Mouse (Mus musculus) forebrain, embryonic 14.5 days (tissue): ENCODE data around the gene Cacna2d3. TPM values are rescaled to one million over a fixed set of nuclear protein-coding genes. Genes with fewer than 3 reads are reported as not detected.

Source experiments
- ATAC-seq: fragments of 200-750 bp; cut with Nextera tagmentation; 2 replicates; pipeline ENCODE4 v1.8.0; 2017; ENCODE audit warnings: mild to moderate bottlenecking, moderate library complexity
- DNase-seq: peaks from one replicate; pipeline ENCODE4 v3.0.0-alpha.2; 2015; ENCODE audit warnings: low spot score
- H3K27ac ChIP-seq: fragments of 300-500 bp; sonication (generic); 2 replicates; pipeline ENCODE4 v1.5.1; 2014; ENCODE audit warnings: low read depth, mild to moderate bottlenecking, control low read depth, low read length, moderate library complexity
- H3K27me3 ChIP-seq: fragments of 300-500 bp; sonication (generic); replicated peaks from 2 replicates; pipeline ENCODE4 v1.6.1; 2014; ENCODE audit warnings: low read length, control low read depth, mixed read lengths; ENCODE audit not compliant: control insufficient read depth, insufficient read depth
- H3K36me3 ChIP-seq: fragments of 300-500 bp; sonication (generic); 2 replicates; pipeline ENCODE4 v1.6.1; 2014; ENCODE audit warnings: low read length, control low read depth; ENCODE audit not compliant: control insufficient read depth, insufficient read depth
- H3K4me1 ChIP-seq: fragments of 300-500 bp; sonication (generic); 2 replicates; pipeline ENCODE4 v1.6.1; 2014; ENCODE audit warnings: antibody characterized with exemption, low read length, control low read depth; ENCODE audit not compliant: control insufficient read depth, insufficient read depth
- H3K4me2 ChIP-seq: fragments of 300-500 bp; sonication (generic); 2 replicates; pipeline ENCODE4 v1.6.1; 2014; ENCODE audit warnings: mild to moderate bottlenecking, control low read depth, low read length
- H3K4me3 ChIP-seq: fragments of 300-500 bp; sonication (generic); 2 replicates; pipeline ENCODE4 v1.5.1; 2014; ENCODE audit warnings: low read depth, low read length, control low read depth
- H3K9ac ChIP-seq: fragments of 300-500 bp; sonication (generic); 2 replicates; pipeline ENCODE4 v1.6.1; 2014; ENCODE audit warnings: mild to moderate bottlenecking, low read length, control low read depth, moderate library complexity
- H3K9me3 ChIP-seq: fragments of 300-500 bp; sonication (generic); replicated peaks from 2 replicates; pipeline ENCODE4 v1.6.1; 2016; ENCODE audit warnings: low read length, control low read depth, mixed read lengths; ENCODE audit not compliant: control insufficient read depth
- WGBS: fragments of 180-500 bp; shearing (Covaris S2); extraction: QIAGEN DNeasy Blood & Tissue Kit; methylation state at CpG from one replicate; pipeline ENCODE4 v1.1.7; 2014; 5-methylcytosine and 5-hydroxymethylcytosine counted together
- polyA plus RNA-seq: library from polyadenylated mRNA; unstranded; fragments of >200 nt; fragmentation: Nextera tagmentation; extraction: Ambion mirVana; gene quantifications from 2 replicates; pipeline ENCODE4 v1.2.1, GENCODE M21; 2014

Gene Cacna2d3
- polyA plus RNA-seq, 1 experiment from 2014 or later = 14.5 TPM

GRCm38 (mm10) chr14:29669826-29670225 is 51.8 kb downstream of the Cacna2d3 start:
- H3K4me3 ChIP-seq = no peak overlapping the region
- DNase-seq (no peak), ATAC-seq (no peak)
- no peaks in the 10 kb centered on the region for H3K9me3 ChIP-seq
- H3K36me3 ChIP-seq = no peaks in the 10 kb centered on the region
- 25% methylated on average over 5 of the region's 5 CpGs for WGBS
- H3K4me2 ChIP-seq = no peak overlapping the region
- H3K4me1 ChIP-seq = peaks cover 7% of the 10 kb centered on the region
- no peaks in the 10 kb centered on the region for H3K27me3 ChIP-seq
- no peak overlapping the region for H3K9ac ChIP-seq
- H3K27ac ChIP-seq = no peak overlapping the region

GRCm38 (mm10) chr14:29657006-29657405 is 64.7 kb downstream of the Cacna2d3 start:
- WGBS = 40% methylated on average over 1 of the region's 1 CpGs
- no peaks in the 10 kb centered on the region for H3K9me3 ChIP-seq
- no peaks in the 10 kb centered on the region for H3K27me3 ChIP-seq
- no peak overlapping the region for H3K9ac ChIP-seq
- no peak overlapping the region for H3K27ac ChIP-seq
- H3K4me3 ChIP-seq = no peak overlapping the region
- H3K4me2 ChIP-seq = no peak overlapping the region
- H3K36me3 ChIP-seq = no peaks in the 10 kb centered on the region
- DNase-seq (no peak), ATAC-seq (no peak)
- H3K4me1 ChIP-seq = no peaks in the 10 kb centered on the region

- Histone ChIP-seq H3K9ac (no peak overlapping the region), H3K4me2 (no peak overlapping the region), H3K4me1 (no peaks in the 10 kb centered on the region), H3K27ac (0 out of 2 replicates have a peak overlapping the region, but pooled peaks have one; percentile 17), H3K9me3 (no peaks in the 10 kb centered on the region), H3K4me3 (no peak overlapping the region), H3K27me3 (no peaks in the 10 kb centered on the region), H3K36me3 (no peaks in the 10 kb centered on the region)
- no peak for ATAC-seq
- DNase-seq = peak; percentile 25
- WGBS = 72% methylated on average over 5 of the region's 5 CpGs
Observed at GRCm38 (mm10) chr14:29650591-29650990, 71.1 kb downstream of the Cacna2d3 start.

- peak overlapping the region; percentile 44; the same call in 1 of the 2 replicates for H3K27ac ChIP-seq
- no peak for ATAC-seq
- 53% methylated on average over 6 of the region's 6 CpGs for WGBS
Observed at GRCm38 (mm10) chr14:29648721-29649120, 72.9 kb downstream of the Cacna2d3 start.

GRCm38 (mm10) chr14:29645421-29645820 is 76.2 kb downstream of the Cacna2d3 start:
- H3K36me3 ChIP-seq = no peaks in the 10 kb centered on the region
- DNase-seq (no peak), ATAC-seq (no peak)
- no peak overlapping the region for H3K9ac ChIP-seq
- no peaks in the 10 kb centered on the region for H3K9me3 ChIP-seq
- H3K4me3 ChIP-seq = no peak overlapping the region
- no peak overlapping the region for H3K4me2 ChIP-seq
- H3K27ac ChIP-seq = no peak overlapping the region
- H3K4me1 ChIP-seq = no peaks in the 10 kb centered on the region
- 81% methylated on average over 11 of the region's 11 CpGs for WGBS
- H3K27me3 ChIP-seq = no peaks in the 10 kb centered on the region

More at GRCm38 (mm10) chr14:29648721-29649120, 72.9 kb downstream of the Cacna2d3 start:
- H3K4me1 ChIP-seq = no peaks in the 10 kb centered on the region
- no peaks in the 10 kb centered on the region for H3K9me3 ChIP-seq
- no peak overlapping the region for H3K4me3 ChIP-seq
- no peak overlapping the region for H3K4me2 ChIP-seq
- H3K36me3 ChIP-seq = no peaks in the 10 kb centered on the region
- no peaks in the 10 kb centered on the region for H3K27me3 ChIP-seq
- no peak for DNase-seq
- no peak overlapping the region for H3K9ac ChIP-seq

GRCm38 (mm10) chr14:29643217-29643616 is 78.4 kb downstream of the Cacna2d3 start:
- Histone ChIP-seq H3K9me3 (no peaks in the 10 kb centered on the region), H3K9ac (no peak overlapping the region), H3K4me2 (no peak overlapping the region), H3K4me3 (no peak overlapping the region), H3K36me3 (no peaks in the 10 kb centered on the region), H3K4me1 (0 out of 2 replicates have a peak, but pooled peaks cover 2% of the 10 kb centered on the region), H3K27ac (no peak overlapping the region), H3K27me3 (no peaks in the 10 kb centered on the region)
- 82% methylated on average over 4 of the region's 4 CpGs for WGBS
- ATAC-seq (no peak), DNase-seq (no peak)

GRCm38 (mm10) chr14:29639266-29639665 is 82.4 kb downstream of the Cacna2d3 start:
- Histone ChIP-seq H3K27ac (peak overlapping the region; percentile 18; the same call in 1 of the 2 replicates), H3K36me3 (no peaks in the 10 kb centered on the region), H3K4me2 (no peak overlapping the region), H3K9ac (no peak overlapping the region), H3K9me3 (no peaks in the 10 kb centered on the region), H3K27me3 (no peaks in the 10 kb centered on the region), H3K4me1 (0 out of 2 replicates have a peak, but pooled peaks cover 2% of the 10 kb centered on the region), H3K4me3 (no peak overlapping the region)
- 45% methylated on average over 3 of the region's 3 CpGs for WGBS
- DNase-seq (peak; percentile 44), ATAC-seq (no peak)

GRCm38 (mm10) chr14:29628213-29628612 is 93.5 kb downstream of the Cacna2d3 start:
- Histone ChIP-seq H3K9ac (no peak overlapping the region), H3K9me3 (no peaks in the 10 kb centered on the region), H3K27me3 (no peaks in the 10 kb centered on the region), H3K4me2 (no peak overlapping the region), H3K4me1 (no peaks in the 10 kb centered on the region), H3K27ac (no peak overlapping the region), H3K4me3 (no peak overlapping the region), H3K36me3 (no peaks in the 10 kb centered on the region)
- WGBS = 74% methylated on average over 8 of the region's 8 CpGs
- no peak for DNase-seq
- no peak for ATAC-seq

- no peak overlapping the region for H3K4me2 ChIP-seq
- H3K4me1 ChIP-seq = no peaks in the 10 kb centered on the region
- no peaks in the 10 kb centered on the region for H3K9me3 ChIP-seq
- 85% methylated on average over 5 of the region's 5 CpGs for WGBS
- DNase-seq = no peak
- no peak overlapping the region for H3K27ac ChIP-seq
- no peak for ATAC-seq
- H3K36me3 ChIP-seq = no peaks in the 10 kb centered on the region
- H3K9ac ChIP-seq = no peak overlapping the region
- H3K4me3 ChIP-seq = no peak overlapping the region
- H3K27me3 ChIP-seq = no peaks in the 10 kb centered on the region
Observed at GRCm38 (mm10) chr14:29612436-29612835, 109.2 kb downstream of the Cacna2d3 start.
